Mouse (Mus musculus) gastrocnemius, adult 18-20 months (tissue): ENCODE results near the gene Atic. TPM values are rescaled to one million over a fixed set of nuclear protein-coding genes. Genes with fewer than 3 reads are reported as not detected.

ENCODE experiments used
- DNase-seq: peaks from one replicate; pipeline ENCODE4 v3.0.0; 2021; ENCODE audit warnings: low spot score
- total RNA-seq, 2 experiments: library from RNA; stranded (reverse); gene quantifications; 2 replicates each; pipeline ENCODE4 v1.2.3; 2021

Atic gene
- total RNA-seq, 2 experiments from 2014 or later: 22.8 to 25.4 TPM

DNA sequence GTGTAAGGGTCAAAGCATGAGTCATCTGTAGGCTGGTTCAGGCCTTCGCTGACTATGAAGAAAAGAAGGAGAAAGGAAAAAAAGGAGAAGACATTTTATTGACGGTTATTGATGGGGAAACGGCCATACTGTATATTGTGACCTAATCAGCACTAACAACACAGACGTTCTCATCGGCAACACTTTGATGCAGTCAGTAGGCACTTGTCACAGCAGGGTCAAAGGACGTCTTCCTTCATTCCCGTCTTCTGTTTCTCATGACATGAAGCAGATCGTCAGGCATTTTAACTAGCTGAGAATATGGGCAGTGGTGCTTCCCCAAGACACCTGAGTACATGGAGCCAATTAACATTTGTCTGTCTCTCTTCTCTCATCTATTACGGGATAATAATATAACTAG, 36.2 kb downstream of the Atic start:
- no peak for DNase-seq

DNA sequence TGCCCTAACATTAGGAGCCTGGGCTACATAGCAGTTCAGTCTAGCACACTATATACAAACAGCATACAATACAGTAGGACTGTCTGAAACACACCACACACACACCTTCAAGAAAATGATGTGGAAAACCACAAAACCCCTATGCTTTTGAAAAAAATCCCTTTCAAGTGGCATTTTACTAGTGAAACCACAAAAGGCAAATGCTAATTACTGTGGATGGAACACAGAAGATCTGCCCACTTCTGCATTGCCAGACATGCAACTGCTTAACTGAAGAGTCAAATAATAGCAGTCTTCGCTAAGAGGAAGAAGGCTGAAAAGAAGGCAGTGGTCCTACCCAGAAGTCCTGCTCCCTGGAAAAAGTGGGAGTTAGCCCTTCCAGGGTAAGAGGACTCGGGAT, 37.3 kb downstream of the Atic start:
- no peak for DNase-seq

- DNase-seq: no peak
Measured at GRCm38 (mm10) chr1:71595365-71595764, 38.4 kb downstream of the Atic start.

DNA sequence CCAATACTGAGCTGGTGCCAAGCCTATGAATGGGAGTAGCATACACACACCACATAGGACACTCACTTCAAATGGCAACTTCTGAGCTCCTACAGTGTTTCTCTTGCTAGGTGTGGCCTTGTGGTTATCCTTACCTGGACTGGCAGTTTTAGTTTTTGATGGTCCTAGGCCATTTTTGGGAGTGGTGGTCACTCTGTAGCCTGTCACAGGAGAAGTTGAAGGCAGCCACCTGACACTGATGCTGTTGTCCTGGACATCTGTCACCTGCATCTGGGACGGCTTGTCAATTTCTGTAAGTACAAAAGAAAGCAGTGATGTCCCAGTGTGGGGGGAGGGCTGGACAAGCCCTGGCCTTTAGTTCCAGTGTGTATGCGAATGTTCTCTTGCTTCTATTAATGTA, 48.8 kb downstream of the Atic start:
- DNase-seq: no peak

- DNase-seq: no peak
Measured at GRCm38 (mm10) chr1:71606600-71607325, 49.8 kb downstream of the Atic start.

DNA sequence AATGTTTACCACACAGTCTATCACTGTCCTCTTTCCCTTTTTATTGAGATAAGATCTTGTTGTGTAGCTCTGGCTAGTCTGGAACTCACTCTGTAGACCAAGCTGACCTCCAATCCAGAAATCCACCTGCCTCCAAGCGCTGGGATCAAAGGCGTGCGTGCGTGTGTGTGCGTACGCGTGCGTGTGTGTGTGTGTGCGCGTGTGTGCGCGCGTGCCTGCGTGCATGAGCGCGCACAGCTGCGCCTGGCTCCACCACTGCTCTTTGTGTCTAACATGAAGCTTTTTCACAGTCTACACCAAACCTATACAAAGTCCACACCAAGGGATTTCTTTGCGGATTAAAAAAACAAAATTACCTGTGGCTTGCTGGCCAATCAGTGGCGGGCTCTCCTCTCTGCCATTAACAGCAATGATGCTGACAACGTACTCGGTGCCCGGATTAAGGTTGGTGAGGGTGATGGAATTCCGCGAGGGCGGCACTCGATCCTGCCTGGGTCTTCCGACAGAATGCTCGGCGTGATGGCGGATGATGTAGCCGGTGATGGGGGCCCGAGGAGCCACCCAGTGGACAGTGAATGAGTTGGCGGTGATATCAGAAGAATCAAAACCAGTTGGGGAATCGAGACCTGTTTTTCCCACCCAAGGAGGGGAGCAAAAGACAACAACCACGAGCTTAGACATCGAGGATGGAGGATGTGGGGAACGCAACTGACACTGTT, 52.3 kb downstream of the Atic start:
- DNase-seq: no peak

GRCm38 (mm10) chr1:71609916-71610315, 53.0 kb downstream of the Atic start:
- no peak for DNase-seq

- DNase-seq: no peak
Measured at GRCm38 (mm10) chr1:71612256-71612655, 55.3 kb downstream of the Atic start.

- no peak for DNase-seq
Measured at GRCm38 (mm10) chr1:71614545-71615246, 57.7 kb downstream of the Atic start.

DNA sequence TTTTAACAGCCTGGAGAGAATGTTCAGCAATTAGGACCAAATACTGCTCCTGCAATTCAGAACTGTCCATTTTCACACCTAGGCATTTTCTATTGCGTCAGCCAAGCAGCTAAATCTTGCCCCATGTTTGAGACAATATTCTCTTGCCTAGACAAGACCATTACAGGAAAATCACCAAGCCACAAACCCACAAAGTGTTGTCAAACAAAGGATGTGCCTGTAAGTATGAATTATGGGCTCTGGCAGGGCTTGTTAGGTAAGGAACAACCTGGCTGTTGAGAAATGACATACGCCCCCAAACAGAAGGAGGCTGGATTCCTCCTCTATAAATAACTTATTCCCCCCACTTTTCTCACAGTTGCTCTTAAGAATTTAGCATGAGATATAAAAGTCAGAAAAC, 64.6 kb downstream of the Atic start:
- no peak for DNase-seq

GRCm38 (mm10) chr1:71623625-71624024, 66.7 kb downstream of the Atic start:
- no peak for DNase-seq

Other genes starting within 250 kb of the Atic start
- gene Abca12, start 142.2 kb upstream of the Atic start, total RNA-seq: not detected
- 10 to 100 TPM; 33.8 to 39.2 TPM for gene Fn1, start 96.0 kb downstream of the Atic start, total RNA-seq